Mouse (Mus musculus) hindbrain, embryonic 10.5 days (tissue): ENCODE measurements around the gene Eef1g. TPM values are rescaled to one million over a fixed set of nuclear protein-coding genes. Genes with fewer than 3 reads are reported as not detected.

Experiments
- DNase-seq: peaks from one replicate; pipeline ENCODE4 v3.0.0-alpha.2; 2017; ENCODE audit warnings: low spot score
- H3K27ac ChIP-seq: fragments of 300-500 bp; sonication (generic); 2 replicates; pipeline ENCODE4 v1.5.1; 2016; ENCODE audit warnings: mild to moderate bottlenecking, moderate library complexity
- H3K27me3 ChIP-seq: fragments of 300-500 bp; sonication (generic); 2 replicates; pipeline ENCODE4 v1.6.1; 2016; ENCODE audit warnings: mild to moderate bottlenecking; ENCODE audit not compliant: poor library complexity, insufficient read depth, severe bottlenecking
- H3K36me3 ChIP-seq: fragments of 300-500 bp; sonication (generic); 2 replicates; pipeline ENCODE4 v1.6.1; 2016; ENCODE audit warnings: mild to moderate bottlenecking, moderate library complexity
- H3K4me1 ChIP-seq: fragments of 300-500 bp; sonication (generic); replicated peaks from 2 replicates; pipeline ENCODE4 v1.6.1; 2016; ENCODE audit warnings: mild to moderate bottlenecking
- H3K4me3 ChIP-seq: fragments of 300-500 bp; sonication (generic); 2 replicates; pipeline ENCODE4 v1.5.1; 2016; ENCODE audit warnings: mild to moderate bottlenecking, moderate library complexity
- H3K9me3 ChIP-seq: fragments of 300-500 bp; sonication (generic); 2 replicates; pipeline ENCODE4 v1.6.1; 2016; ENCODE audit warnings: mild to moderate bottlenecking, moderate library complexity
- WGBS: fragments of 180-500 bp; shearing (Covaris S2); methylation state at CpG from one replicate; pipeline ENCODE4 v1.1.7; 2016; 5-methylcytosine and 5-hydroxymethylcytosine counted together
- polyA plus RNA-seq: library from polyadenylated mRNA; unstranded; fragments of >200 nt; fragmentation: Nextera tagmentation; extraction: Ambion mirVana; gene quantifications from 2 replicates; pipeline ENCODE4 v1.2.1, GENCODE M21; 2016

The Eef1g gene
- polyA plus RNA-seq, 1 experiment from 2014 or later = 402 TPM

- no peak for DNase-seq
- no peaks in the 10 kb centered on the region for H3K9me3 ChIP-seq
- H3K4me3 ChIP-seq = peak overlapping the region; percentile 81
- WGBS = 84% methylated on average over 7 of the region's 7 CpGs
- peaks cover 28% of the 10 kb centered on the region for H3K4me1 ChIP-seq
- no peaks in the 10 kb centered on the region for H3K27me3 ChIP-seq
- H3K36me3 ChIP-seq = peaks cover 60% of the 10 kb centered on the region
- no peak overlapping the region for H3K27ac ChIP-seq
These were observed 36.1 kb upstream of the Eef1g start for GRCm38 (mm10) chr19:8930771-8931170.

GRCm38 (mm10) chr19:8936736-8937135 lies 30.1 kb upstream of the Eef1g start:
- H3K27me3 ChIP-seq = no peaks in the 10 kb centered on the region
- H3K9me3 ChIP-seq = no peaks in the 10 kb centered on the region
- no peak overlapping the region for H3K27ac ChIP-seq
- no peak for DNase-seq
- no peak overlapping the region for H3K4me3 ChIP-seq
- WGBS = 84% methylated on average over 2 of the region's 2 CpGs
- H3K36me3 ChIP-seq = peaks cover 65% of the 10 kb centered on the region
- peaks cover 16% of the 10 kb centered on the region for H3K4me1 ChIP-seq

GRCm38 (mm10) chr19:8940526-8941133 lies 26.2 kb upstream of the Eef1g start:
- no peaks in the 10 kb centered on the region for H3K9me3 ChIP-seq
- H3K27ac ChIP-seq = peak overlapping the region; percentile 98
- WGBS = 82% methylated on average over 15 of the region's 15 CpGs
- peaks cover 46% of the 10 kb centered on the region for H3K4me1 ChIP-seq
- H3K27me3 ChIP-seq = no peaks in the 10 kb centered on the region
- peak overlapping the region; percentile 95 for H3K4me3 ChIP-seq
- DNase-seq = no peak
- peaks cover 60% of the 10 kb centered on the region for H3K36me3 ChIP-seq

- peaks cover 60% of the 10 kb centered on the region for H3K36me3 ChIP-seq
- H3K4me1 ChIP-seq = peaks cover 46% of the 10 kb centered on the region
- peak; percentile 18 for DNase-seq
- H3K27me3 ChIP-seq = no peaks in the 10 kb centered on the region
- H3K4me3 ChIP-seq = peak overlapping the region; percentile 95
- H3K27ac ChIP-seq = peak overlapping the region; percentile 98
- H3K9me3 ChIP-seq = no peaks in the 10 kb centered on the region
- 40% methylated on average over 10 of the region's 10 CpGs for WGBS
These were observed 25.7 kb upstream of the Eef1g start for GRCm38 (mm10) chr19:8941136-8941514.

- H3K4me1 ChIP-seq = peaks cover 46% of the 10 kb centered on the region
- under 1% methylated on average over 64 of the region's 64 CpGs for WGBS
- H3K36me3 ChIP-seq = peaks cover 60% of the 10 kb centered on the region
- peak within 1 kb of the TSS; percentile 95 for H3K4me3 ChIP-seq
- H3K9me3 ChIP-seq = no peaks in the 10 kb centered on the region
- peak; percentile 99 for DNase-seq
- H3K27ac ChIP-seq = peak within 1 kb of the TSS; percentile 98
- no peaks in the 10 kb centered on the region for H3K27me3 ChIP-seq
These were observed 25.2 kb upstream of the Eef1g start, which contains the start of gene Mta2 for GRCm38 (mm10) chr19:8941515-8942217. Gene Mta2 (plus strand): TSS chr19:8941875.

- DNase-seq = peak; percentile 71
- Histone ChIP-seq H3K36me3 (peaks cover 60% of the 10 kb centered on the region), H3K9me3 (no peaks in the 10 kb centered on the region), H3K27ac (peak overlapping the region; percentile 98), H3K4me1 (peaks cover 46% of the 10 kb centered on the region), H3K4me3 (peak overlapping the region; percentile 95), H3K27me3 (no peaks in the 10 kb centered on the region)
- under 1% methylated on average over 46 of the region's 46 CpGs for WGBS
These were observed 24.4 kb upstream of the Eef1g start for GRCm38 (mm10) chr19:8942276-8942964.

- DNase-seq = no peak
- Histone ChIP-seq H3K4me3 (peak overlapping the region; percentile 95), H3K4me1 (peaks cover 46% of the 10 kb centered on the region), H3K27ac (peak overlapping the region; percentile 98), H3K9me3 (no peaks in the 10 kb centered on the region), H3K36me3 (peaks cover 63% of the 10 kb centered on the region), H3K27me3 (no peaks in the 10 kb centered on the region)
- 72% methylated on average over 2 of the region's 2 CpGs for WGBS
These were observed 23.8 kb upstream of the Eef1g start for GRCm38 (mm10) chr19:8943047-8943446.

GRCm38 (mm10) chr19:8944062-8944461 lies 22.8 kb upstream of the Eef1g start:
- no peak overlapping the region; the same call in 1 of the 2 replicates for H3K27ac ChIP-seq

GRCm38 (mm10) chr19:8944750-8945149 lies 22.1 kb upstream of the Eef1g start:
- 59% methylated on average over 5 of the region's 5 CpGs for WGBS
- Histone ChIP-seq H3K9me3 (no peaks in the 10 kb centered on the region), H3K4me3 (peak overlapping the region; percentile 28; the same call in 1 of the 2 replicates), H3K27ac (no peak overlapping the region; the same call in 1 of the 2 replicates), H3K36me3 (peaks cover 66% of the 10 kb centered on the region), H3K27me3 (no peaks in the 10 kb centered on the region), H3K4me1 (peaks cover 46% of the 10 kb centered on the region)
- DNase-seq = peak; percentile 70

More at GRCm38 (mm10) chr19:8944062-8944461, 22.8 kb upstream of the Eef1g start:
- Histone ChIP-seq H3K9me3 (no peaks in the 10 kb centered on the region), H3K4me3 (peak overlapping the region; percentile 95), H3K27me3 (no peaks in the 10 kb centered on the region), H3K4me1 (peaks cover 46% of the 10 kb centered on the region), H3K36me3 (peaks cover 63% of the 10 kb centered on the region)
- DNase-seq = no peak
- 80% methylated on average over 5 of the region's 5 CpGs for WGBS

- 93% methylated on average over 6 of the region's 6 CpGs for WGBS
- peak overlapping the region; percentile 28; the same call in 1 of the 2 replicates for H3K4me3 ChIP-seq
- H3K27ac ChIP-seq = no peak overlapping the region
- no peaks in the 10 kb centered on the region for H3K9me3 ChIP-seq
- DNase-seq = no peak
- peaks cover 70% of the 10 kb centered on the region for H3K36me3 ChIP-seq
- no peaks in the 10 kb centered on the region for H3K27me3 ChIP-seq
- peaks cover 45% of the 10 kb centered on the region for H3K4me1 ChIP-seq
These were observed 21.6 kb upstream of the Eef1g start for GRCm38 (mm10) chr19:8945251-8945650.

- 95% methylated on average over 7 of the region's 7 CpGs for WGBS
- Histone ChIP-seq H3K9me3 (no peaks in the 10 kb centered on the region), H3K4me3 (no peak overlapping the region), H3K27ac (no peak overlapping the region), H3K4me1 (peaks cover 32% of the 10 kb centered on the region), H3K27me3 (no peaks in the 10 kb centered on the region), H3K36me3 (peaks cover 87% of the 10 kb centered on the region)
- no peak for DNase-seq
These were observed 19.9 kb upstream of the Eef1g start for GRCm38 (mm10) chr19:8946929-8947328.

- Histone ChIP-seq H3K27ac (no peak overlapping the region), H3K27me3 (no peaks in the 10 kb centered on the region), H3K4me1 (peaks cover 29% of the 10 kb centered on the region), H3K9me3 (no peaks in the 10 kb centered on the region), H3K36me3 (peaks cover 78% of the 10 kb centered on the region), H3K4me3 (no peak overlapping the region)
- DNase-seq = no peak
- WGBS = 93% methylated on average over 5 of the region's 5 CpGs
These were observed 16.7 kb upstream of the Eef1g start for GRCm38 (mm10) chr19:8950190-8950589.

GRCm38 (mm10) chr19:8952241-8952640 lies 14.6 kb upstream of the Eef1g start:
- Histone ChIP-seq H3K36me3 (peaks cover 77% of the 10 kb centered on the region), H3K9me3 (no peaks in the 10 kb centered on the region), H3K4me3 (0 out of 2 replicates have a peak overlapping the region, but pooled peaks have one; percentile 2), H3K27me3 (no peaks in the 10 kb centered on the region), H3K27ac (peak overlapping the region; percentile 87), H3K4me1 (peaks cover 26% of the 10 kb centered on the region)
- DNase-seq = no peak
- WGBS = 92% methylated on average over 9 of the region's 9 CpGs
